Mouse (Mus musculus): Measurements from ENCODE around the gene Stx8. TPM values are rescaled to one million over a fixed set of nuclear protein-coding genes. Genes with fewer than 3 reads are reported as not detected.

Gene Stx8
- 10 to 100 TPM; 30.2 to 39.8 (median 35.9) TPM for total RNA-seq (2022)

DNA sequence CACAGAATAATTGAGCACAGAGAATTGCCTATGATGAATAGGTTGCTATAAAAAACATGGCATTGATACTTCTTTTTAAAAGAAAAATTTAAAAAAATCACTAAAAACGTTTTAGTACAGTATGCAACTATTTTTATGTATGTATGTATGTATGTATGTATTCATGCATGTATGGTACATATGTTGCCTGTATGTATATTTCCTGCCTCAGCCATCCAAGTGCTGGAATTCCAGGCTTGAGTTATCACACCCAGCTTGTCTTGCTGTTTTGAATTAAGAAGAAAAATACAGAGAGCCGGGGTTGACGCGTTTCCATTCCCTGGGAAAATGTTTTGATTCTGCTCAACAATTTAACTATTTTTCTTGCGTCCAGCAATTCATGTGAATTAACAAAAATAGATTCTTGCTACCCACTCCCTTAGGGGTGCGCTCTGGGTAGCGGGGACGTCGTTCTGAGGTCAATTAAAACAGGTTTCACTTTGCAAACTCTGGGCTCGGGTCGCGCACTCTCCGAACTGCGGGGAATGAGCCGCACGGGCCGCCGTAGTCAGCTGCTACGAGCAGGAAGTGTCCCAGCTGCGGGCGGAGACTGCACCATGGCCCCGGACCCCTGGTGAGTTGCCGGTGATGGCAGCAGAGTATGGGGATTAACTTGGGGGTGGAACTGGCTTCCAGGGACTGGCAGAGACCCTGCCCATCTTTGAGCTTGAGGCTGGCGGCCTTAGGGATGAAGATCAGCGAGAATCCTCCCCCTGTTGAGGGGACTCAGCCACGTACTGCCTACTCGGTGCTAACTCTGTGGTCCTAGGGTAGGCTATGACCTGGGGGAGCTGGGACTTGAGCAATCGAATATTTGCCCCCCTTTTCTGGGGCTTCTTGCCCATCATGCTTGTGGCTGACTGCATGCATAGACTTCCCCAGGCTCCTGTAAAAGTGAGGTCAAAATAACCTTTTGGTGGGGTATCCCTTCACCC is at the start of gene Stx8:
Gene Stx8 (plus strand): TSS at position 289 of the 974 bp plus-strand sequence.
- peak; percentile 73 to 88 for DNase-seq (ENCODE audit: low spot score in 2 of 2)

DNA sequence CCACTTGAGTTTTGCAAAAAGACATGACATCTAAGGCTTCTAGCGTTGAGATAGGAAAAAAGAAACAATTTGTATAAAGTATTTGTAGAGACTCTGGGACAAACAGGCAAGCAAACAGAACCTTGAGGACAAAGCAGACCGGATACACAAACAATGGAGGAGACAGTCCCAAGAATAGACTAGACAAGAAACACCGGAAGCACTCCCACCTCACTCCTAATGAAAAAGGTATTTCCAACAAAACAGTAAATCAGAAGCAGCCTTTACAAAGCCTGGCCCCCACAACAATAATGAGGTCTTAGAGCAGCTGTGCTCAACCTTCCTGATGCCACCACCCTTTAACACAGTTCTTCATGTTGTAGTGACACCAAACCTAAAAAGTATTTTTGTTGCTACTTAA is 48.9 kb upstream of the Stx8 start:
- no peak for DNase-seq (ENCODE audit: low spot score in 2 of 2)

DNA sequence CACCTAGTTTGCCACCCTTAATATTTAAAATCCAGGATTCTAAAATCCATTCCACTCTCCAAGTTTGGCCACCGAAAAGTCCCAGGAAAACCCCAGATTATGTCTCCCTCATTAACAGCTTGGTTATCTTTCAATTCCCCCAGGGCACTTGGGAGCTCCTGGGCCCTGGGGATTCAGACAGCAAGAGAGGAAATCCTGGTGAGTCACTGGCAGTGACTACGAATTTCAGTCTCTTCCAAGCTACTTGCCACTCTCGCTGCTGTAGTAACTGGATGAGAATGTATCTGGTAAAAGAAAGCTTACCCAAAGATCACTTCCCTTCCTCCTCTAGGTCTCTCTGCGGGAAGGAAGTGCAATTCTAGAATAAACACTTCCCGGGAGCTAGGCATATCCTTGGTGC is 46.4 kb upstream of the Stx8 start:
- no peak for DNase-seq (ENCODE audit: low spot score in 2 of 2)

DNA sequence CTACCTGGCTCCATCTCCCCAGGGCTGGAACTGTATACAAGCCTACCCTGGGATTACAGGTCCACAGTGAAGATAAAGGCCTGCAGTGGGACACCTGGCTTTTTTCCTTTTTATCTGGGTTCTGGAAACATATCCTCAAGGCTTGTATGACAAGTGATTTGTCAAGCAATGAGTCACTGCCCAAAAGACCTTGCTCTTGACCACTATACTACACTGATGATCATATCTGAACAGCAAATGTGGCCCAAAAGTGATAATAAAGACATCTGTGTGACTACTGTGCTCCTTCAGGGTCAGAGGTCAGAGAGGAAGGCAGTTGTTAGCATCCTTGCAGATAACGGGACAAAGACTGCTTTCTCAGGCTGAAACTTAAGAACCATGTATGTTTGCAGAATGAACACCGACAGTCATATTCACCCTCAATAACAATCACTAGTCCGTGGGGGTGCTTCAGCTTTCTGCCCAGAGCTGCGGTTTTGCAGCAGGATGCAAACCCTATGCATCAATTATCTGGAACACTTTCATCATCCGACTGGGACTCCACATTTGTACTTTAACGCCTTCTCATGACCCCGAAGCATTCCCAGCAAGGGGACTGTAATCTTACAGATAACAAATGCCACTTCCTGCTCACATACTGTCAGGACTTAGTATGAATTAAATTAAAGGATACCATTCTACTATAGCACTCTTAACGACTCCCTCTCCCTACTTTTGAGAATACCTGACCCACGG is 45.6 kb upstream of the Stx8 start:
- no peak for DNase-seq (ENCODE audit: low spot score in 2 of 2)

DNA sequence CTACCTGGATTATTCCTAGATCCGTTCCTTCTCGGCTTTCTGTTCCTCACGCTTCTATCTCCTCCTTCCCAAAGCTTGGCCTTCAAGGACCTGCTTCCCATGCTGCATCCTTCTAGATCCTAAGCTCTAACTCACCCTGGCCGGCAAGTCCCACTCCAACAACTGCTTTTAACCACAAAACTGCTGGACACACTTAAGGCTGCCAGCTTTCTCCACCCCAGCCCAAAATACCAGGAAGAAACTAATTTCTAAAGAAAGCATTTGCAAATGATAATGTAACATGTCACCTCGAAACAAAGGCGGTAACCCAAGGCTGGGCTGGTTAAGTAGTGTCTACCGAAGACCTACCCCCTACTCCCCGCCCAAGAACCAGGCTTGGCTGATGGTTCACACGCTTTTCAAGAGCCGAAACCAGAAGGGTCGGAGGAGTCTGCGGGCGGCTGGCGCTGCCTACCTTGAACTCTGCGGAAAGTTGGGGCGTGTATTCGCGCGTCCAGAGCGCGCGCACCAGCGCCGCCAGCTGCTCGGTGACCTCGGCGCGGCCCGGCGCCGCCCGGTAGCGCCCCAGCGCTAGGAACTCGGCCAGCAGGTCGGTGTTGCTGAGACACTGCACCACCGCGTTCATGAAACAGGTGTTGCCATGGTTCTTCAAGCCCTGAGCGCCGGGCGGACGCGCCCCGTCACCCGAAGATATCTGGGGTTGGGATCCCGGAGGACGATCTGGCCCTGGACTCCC is 44.7 kb upstream of the Stx8 start:
- DNase-seq (ENCODE audit: low spot score in 2 of 2), result no peak

DNA sequence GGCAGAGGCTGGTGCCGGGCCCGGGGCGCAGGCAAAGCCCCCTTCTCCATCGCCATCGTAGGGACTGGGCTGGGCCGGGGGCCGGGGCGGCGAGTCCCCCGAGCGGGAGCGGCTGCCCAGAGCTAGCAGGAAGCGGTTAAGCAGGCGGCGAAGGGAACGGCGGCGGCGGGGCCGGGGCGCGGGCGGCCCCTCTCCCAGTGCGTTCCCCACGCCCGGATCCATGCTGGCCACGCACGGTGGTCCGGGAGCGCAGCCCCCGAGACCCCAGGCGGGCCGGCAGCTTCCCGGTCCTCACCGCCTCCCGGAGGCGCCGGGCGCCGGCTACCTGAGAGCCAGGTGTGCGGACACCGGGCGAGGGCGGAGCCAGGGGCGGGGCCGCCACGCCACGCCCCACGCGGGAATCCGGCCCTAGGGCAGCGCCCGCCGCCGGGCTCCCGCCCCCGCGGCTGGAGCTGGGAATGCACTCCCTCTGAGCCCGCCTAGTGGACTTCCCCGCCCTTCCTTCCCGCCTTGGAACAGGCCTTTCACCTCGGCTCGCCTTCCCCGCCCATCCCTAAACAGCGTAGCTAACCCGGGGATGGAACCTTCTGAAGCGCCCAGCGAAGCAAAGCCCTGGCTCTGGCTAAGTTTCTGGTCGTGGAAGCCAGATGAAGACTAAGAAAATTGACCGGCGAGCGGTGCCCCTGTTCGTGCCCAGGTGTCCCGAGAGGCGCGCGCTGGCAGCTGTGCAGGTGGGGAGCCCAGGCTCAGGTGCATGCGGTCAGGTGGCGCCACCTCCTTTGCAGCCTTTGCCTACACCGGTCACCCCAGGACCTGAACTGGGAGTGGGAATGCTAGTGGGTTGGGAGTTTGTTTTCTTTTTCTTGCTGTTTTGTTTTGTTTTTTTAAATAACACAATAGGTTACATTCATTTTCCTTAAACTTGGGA is 43.9 kb upstream of the Stx8 start, which contains the start of gene Usp43:
Gene Usp43 (minus strand): TSS at position 327 of the 928 bp plus-strand sequence.
- DNase-seq (ENCODE audit: low spot score in 2 of 2), result no peak

DNA sequence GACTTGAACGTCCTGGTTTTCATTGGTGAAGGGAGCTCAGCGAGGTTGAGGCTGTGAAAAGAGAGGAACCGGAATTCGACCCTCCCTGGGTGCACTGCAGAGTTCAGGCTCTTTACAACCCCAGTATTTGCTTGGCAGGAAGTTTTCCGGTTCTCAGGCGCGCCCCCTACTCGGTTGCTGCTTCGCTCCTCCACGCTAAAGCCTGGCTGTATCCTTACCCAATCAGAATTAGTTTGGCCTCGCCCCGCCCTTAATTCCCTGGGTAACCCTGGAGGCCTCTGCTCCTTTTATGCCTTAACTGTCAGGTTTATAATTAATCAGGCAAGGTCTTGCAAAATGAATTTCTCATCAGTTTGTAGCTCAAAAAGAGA is 43.3 kb upstream of the Stx8 start:
- DNase-seq (ENCODE audit: low spot score in 2 of 2), result peak in 1 of 2 experiments; percentile 21

DNA sequence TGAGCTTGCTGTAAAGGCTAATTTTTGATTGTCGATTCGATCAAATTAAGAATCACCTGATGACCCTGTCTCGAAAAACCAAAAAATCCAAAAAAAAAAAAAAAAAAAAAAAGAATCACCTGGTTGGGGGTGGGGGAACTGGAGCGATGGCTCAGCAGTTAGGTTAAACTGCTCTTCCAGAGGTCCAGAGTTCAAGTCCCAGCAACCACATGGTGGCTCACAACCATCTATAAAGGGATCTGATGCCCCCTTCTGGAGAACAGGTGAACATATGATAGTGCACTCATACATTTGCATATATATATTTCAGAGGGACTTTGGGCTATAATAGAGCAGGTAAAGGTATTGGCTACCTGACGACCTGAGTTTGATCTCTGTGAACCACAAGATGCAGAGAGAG is 42.3 kb upstream of the Stx8 start:
- DNase-seq (ENCODE audit: low spot score in 2 of 2), result no peak

DNA sequence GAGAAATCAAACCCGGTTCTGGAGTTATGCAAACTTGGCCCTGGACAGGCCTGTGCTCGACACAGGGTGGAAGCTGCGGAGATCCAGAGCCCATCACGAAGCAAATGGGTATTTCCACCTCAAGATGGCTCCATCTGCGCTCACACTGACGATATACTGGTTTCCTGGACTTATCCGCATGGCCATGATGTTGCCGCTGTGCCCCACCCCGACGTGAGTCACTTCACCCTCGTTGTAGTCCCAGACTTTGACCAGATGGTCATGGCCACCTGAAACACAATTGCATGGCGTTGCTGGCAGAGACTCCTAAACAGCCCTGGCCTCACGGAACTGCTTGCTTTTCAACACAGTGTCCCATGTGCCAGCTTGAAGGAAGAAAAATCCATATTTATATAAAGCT is 41.0 kb upstream of the Stx8 start:
- DNase-seq (ENCODE audit: low spot score in 2 of 2), result no peak

DNA sequence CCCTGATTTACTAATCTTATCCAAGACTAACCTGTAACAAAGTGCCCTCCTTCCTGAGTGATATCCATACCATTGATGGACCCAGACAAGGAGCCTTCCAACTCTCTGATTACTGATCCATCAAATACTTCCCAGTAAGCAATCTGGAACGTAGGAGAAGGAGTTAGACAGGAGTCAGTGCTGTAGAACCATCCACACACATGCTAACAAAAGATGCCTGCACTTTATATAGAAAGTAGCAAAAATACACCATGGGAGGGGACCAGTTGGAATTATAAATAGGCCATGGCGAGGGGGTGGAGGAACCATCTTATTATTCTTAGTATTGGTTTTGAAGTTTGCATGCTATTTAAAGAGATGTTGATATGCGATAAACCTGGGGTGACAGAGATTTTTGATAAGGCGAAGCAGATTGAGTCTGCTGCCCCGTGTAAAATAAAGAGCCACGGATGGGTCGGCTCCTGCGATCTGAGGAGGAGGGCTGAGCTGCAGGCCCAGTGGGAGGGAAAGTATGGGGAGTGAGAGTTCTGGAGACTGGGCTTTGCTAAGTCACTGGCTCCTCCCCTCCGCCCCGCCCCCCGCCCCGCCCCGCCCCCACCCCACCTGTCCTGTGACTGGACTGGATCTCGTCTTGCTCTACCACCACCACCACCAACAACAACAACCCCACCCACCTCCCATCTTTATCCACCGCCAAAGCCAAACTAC is 39.5 kb upstream of the Stx8 start:
- no peak for DNase-seq (ENCODE audit: low spot score in 2 of 2)

DNA sequence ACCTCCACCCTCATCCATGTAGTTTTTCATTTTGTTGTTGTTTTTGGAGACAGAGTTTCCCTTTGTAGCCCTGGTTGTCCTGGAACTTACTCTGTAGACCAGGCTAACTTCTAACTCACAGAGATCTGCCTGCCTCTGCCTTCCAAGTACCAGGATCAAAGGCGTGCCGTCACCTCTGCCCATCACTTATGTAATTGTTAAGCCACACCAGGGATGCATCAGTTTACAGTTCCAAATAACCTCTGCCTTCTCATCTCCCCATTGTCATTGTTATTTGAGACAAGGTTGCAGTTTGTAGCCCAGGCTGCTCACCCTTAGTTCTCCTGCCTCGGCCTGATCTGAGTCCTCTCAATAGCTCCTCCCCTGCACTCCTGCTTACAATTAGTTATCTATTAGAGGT is 33.8 kb upstream of the Stx8 start:
- no peak for DNase-seq (ENCODE audit: low spot score in 2 of 2)

DNA sequence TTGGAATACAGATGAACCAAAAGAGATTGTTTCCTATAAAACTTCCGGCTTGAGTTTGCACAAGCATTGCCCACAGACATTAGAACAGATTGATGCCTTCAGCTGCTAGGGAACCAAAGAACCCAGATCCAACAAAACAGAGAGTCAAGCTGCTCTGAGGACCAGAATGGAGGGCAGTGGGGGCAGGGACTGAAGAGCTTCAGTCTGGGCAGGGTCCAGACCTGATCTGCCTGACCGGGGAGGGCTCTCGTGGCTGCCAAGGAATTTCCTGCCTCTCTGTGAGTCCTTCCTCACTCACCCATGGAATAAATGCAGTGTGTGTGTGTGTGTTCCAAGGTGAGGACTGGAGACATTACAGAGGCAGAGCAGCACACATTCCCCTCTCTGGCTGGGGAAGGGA is 17.8 kb upstream of the Stx8 start:
- peak; percentile 19 to 33 for DNase-seq (ENCODE audit: low spot score in 2 of 2)

DNA sequence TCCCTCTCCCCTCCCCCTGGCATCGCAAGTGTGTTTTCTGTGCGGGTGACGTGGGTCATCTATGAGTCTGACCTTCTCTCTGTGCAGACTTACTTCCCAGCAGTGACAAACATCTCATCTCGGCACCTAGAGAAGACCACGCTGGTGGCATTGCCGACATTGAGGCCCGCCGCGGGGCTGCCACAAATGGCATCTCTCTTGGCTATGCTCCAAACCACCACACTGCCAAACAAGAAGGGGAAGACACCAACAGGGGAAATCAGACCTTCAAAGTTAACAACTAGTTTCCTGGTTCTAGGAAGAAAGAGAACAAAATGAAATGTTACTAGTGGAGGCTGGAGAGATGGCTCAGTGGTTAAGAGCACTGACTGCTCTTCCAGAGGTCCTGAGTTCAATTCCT is 16.5 kb upstream of the Stx8 start:
- no peak for DNase-seq (ENCODE audit: low spot score in 2 of 2)

DNA sequence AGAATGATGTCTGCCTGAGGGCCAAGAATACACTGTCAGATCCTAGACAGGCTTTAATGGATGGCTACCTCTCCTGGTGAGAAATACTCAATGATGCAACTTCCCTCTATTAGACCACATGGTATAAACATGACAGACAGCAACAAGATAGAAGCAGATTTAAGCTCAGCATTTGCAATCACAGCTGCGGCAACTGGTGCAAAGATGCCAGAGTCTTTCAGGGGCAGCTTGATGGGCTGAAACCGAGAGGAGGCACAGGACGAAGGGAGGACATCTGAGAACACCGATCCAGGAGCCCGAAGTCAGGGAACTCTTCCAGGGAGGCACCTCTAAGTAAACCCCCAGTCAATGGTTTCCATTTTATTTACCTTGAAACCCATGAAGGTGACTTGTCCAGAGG is 12.4 kb upstream of the Stx8 start:
- no peak for DNase-seq (ENCODE audit: low spot score in 2 of 2)

DNA sequence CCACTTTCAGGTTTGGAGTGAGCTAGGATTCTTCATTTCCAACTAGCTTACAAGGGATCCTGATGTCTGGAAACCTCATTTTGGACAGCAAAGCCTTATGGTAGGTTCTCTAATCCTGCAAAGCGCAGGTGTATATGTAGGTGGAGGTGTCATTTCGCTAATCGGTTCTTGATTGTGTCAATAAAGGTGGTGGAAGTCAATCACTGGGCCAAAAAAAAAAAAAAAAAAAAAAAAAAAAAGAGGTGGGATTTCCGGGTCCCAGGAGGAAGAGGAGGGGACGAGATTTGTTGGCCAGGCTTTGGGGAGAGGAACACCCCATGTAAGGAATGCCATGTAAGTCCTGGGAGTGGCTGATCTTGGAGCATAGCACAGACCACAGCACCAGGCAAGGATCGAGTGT is 11.6 kb upstream of the Stx8 start:
- DNase-seq (ENCODE audit: low spot score in 2 of 2), result no peak

DNA sequence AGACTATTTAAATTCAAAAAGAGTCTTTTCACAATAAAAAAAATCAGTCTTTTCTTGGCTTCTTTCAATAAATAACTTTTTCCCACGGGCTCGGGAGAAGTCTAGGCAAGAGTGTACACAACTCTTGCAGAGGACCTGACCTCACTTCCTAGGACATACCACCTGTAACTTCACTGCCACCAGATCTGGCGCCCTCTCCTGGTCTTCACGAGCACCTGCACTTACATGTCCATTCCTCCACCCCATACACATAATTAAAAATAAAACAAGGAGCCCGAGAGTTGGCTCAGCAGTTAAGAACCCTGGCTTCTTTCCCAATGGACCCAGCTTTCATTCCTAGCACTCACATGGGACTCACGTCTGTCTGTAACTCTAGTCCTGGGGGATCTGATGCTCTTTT is 1.9 kb upstream of the Stx8 start:
- no peak for DNase-seq (ENCODE audit: low spot score in 2 of 2)

DNA sequence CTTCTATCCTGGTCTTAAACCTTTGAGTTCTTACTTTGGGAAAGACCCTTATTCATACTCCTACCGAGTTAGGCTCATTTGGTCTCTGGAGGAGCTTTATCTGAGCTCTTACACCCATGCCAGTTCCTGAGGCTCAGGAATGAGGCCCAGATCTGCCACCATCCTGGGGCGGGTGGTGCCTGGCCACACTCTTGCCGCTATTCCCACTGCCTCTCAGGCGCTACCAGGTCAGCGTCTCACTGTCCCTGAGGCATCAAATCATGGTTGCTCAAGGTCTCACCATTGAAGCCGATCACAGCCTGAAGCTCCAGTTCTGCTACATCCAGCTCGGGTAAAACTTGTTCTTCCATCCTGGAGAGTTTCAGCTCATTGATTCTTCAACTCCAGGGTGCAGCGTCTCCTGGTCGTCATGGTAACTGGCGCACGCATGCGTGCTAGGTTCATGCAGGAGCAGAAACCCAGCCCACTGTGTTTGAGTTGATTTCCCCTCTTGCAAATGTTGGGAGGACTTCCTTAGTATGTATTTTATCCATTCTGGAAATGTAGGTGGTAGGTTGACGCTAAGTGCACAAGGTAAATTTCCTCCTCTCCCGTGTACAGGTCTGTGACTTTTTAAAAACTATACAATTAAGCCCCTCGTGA is 630 bp upstream of the Stx8 start, which contains the start of gene Cfap52:
Gene Cfap52 (minus strand): TSS at position 410 of the 642 bp plus-strand sequence.
- DNase-seq (ENCODE audit: low spot score in 2 of 2), result peak; percentile 71 to 86

DNA sequence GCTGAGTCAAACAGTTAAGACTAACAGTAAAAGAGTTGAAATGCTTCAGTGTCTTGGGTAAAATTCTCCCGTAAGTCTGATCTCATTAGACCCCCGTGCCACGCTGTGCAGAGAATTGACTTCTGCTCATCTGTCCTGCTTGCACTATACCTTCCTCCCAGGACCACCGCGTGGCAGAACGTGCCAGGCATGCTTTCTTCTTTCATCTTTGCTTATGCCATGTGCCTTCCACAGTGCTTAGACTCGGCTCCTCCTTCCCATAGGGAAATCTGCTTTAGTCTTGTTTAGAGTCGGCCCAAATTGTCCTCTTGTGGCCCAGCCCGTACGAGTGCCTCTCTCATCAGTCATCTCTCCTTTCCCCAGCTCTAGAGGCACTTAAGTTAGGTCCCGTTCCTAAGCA is 1.8 kb downstream of the Stx8 start:
- no peak for DNase-seq (ENCODE audit: low spot score in 2 of 2)

DNA sequence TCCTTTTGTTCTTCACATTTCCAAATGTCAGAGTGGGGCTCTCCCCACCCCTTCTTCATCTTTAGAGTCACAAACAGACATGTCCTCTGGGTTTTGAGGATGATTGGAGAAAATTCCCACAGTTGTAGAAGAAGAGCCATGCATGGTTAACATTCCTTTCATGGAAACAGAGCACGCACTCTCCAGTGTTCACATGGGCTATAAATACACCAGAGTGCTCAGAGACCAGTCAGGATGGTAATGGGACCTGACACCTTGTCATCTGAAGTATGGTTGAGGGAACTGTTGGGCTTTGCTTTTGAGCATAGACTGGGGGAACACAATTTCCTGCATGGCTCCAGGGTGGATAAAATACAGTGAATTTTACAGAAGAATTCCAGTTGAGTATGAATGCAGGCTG is 6.6 kb downstream of the Stx8 start:
- DNase-seq (ENCODE audit: low spot score in 2 of 2), result no peak

DNA sequence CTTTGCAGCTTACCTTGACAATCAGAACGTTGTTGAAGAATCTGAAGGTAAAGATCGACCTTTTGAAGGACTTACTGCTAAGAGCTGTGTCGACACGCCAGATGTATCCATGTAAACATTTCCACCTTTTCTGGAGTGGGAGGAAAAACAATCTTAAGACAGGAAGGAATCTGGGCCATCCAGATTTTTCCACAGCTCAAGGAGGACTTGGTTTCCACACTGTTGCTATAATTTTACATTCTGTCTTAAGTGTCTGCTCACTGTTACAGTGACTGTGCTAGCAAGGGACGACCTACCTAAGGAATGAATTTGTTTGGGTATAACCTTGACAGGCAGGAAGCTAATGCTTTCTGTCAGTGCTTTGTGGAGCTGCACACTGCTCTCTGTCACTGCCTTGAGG is 7.2 kb downstream of the Stx8 start:
- no peak for DNase-seq (ENCODE audit: low spot score in 2 of 2)

Data from layer of hippocampus, adult 8-10 months (tissue).